Mouse (Mus musculus): ENCODE measurements around the gene Gm17349. TPM values are rescaled to one million over a fixed set of nuclear protein-coding genes. Genes with fewer than 3 reads are reported as not detected.

Gene Gm17349
- polyA plus RNA-seq, 1 experiment: 1.0 TPM

- peak in 1 of 2 experiments; percentile 65 for DNase-seq (ENCODE audit: low read depth in 1 of 2, low spot score in 2 of 2)
- Histone ChIP-seq H3K27ac (ENCODE audit: insufficient read depth, low read length) (no peak overlapping the region), H3K4me1 (ENCODE audit: control insufficient read depth, insufficient read depth, insufficient read length) (no peaks in the 10 kb centered on the region), H3K4me3 (ENCODE audit: extremely low read depth, insufficient read depth, insufficient read length) (no peak overlapping the region), H3K36me3 (ENCODE audit: control insufficient read depth, insufficient read depth, low read length) (peaks cover 19% of the 10 kb centered on the region), H3K27me3 (ENCODE audit: control insufficient read depth, insufficient read depth, low read length) (no peaks in the 10 kb centered on the region)
- 68% methylated on average over 7 of the region's 7 CpGs for WGBS
- peak; percentile 78; the same call in 1 of the 2 replicates for TF ChIP-seq CTCF (IDR thresholded peaks at IDR 0.05; ENCODE audit: extremely low read depth, insufficient read depth, insufficient read length, insufficient replicate concordance)
- TF ChIP-seq POLR2A (IDR thresholded peaks at IDR 0.05; ENCODE audit: low read depth, low read length): no peak
These were observed 9.6 kb upstream of the Gm17349 start for GRCm38 (mm10) chr15:99714858-99715257.

GRCm38 (mm10) chr15:99714206-99714605 lies 8.9 kb upstream of the Gm17349 start:
- no peak for DNase-seq (ENCODE audit: low read depth in 1 of 2, low spot score in 2 of 2)
- TF ChIP-seq POLR2A (IDR thresholded peaks at IDR 0.05; ENCODE audit: low read depth, low read length): no peak
- no peak for TF ChIP-seq CTCF (IDR thresholded peaks at IDR 0.05; ENCODE audit: extremely low read depth, insufficient read depth, insufficient read length, insufficient replicate concordance)
- Histone ChIP-seq H3K4me3 (ENCODE audit: extremely low read depth, insufficient read depth, insufficient read length) (no peak overlapping the region), H3K27ac (ENCODE audit: insufficient read depth, low read length) (no peak overlapping the region), H3K36me3 (ENCODE audit: control insufficient read depth, insufficient read depth, low read length) (peaks cover 23% of the 10 kb centered on the region), H3K4me1 (ENCODE audit: control insufficient read depth, insufficient read depth, insufficient read length) (no peaks in the 10 kb centered on the region), H3K27me3 (ENCODE audit: control insufficient read depth, insufficient read depth, low read length) (no peaks in the 10 kb centered on the region)
- 66% methylated on average over 4 of the region's 4 CpGs for WGBS

GRCm38 (mm10) chr15:99713569-99713968 lies 8.3 kb upstream of the Gm17349 start:
- Histone ChIP-seq H3K27me3 (ENCODE audit: control insufficient read depth, insufficient read depth, low read length) (no peaks in the 10 kb centered on the region), H3K36me3 (ENCODE audit: control insufficient read depth, insufficient read depth, low read length) (peaks cover 27% of the 10 kb centered on the region), H3K27ac (ENCODE audit: insufficient read depth, low read length) (no peak overlapping the region), H3K4me3 (ENCODE audit: extremely low read depth, insufficient read depth, insufficient read length) (no peak overlapping the region), H3K4me1 (ENCODE audit: control insufficient read depth, insufficient read depth, insufficient read length) (no peaks in the 10 kb centered on the region)
- 95% methylated on average over 3 of the region's 3 CpGs for WGBS
- DNase-seq (ENCODE audit: low read depth in 1 of 2, low spot score in 2 of 2): no peak
- TF ChIP-seq CTCF (IDR thresholded peaks at IDR 0.05; ENCODE audit: extremely low read depth, insufficient read depth, insufficient read length, insufficient replicate concordance): no peak
- TF ChIP-seq POLR2A (IDR thresholded peaks at IDR 0.05; ENCODE audit: low read depth, low read length): no peak

- no peak for TF ChIP-seq CTCF (IDR thresholded peaks at IDR 0.05; ENCODE audit: extremely low read depth, insufficient read depth, insufficient read length, insufficient replicate concordance)
- TF ChIP-seq POLR2A (IDR thresholded peaks at IDR 0.05; ENCODE audit: low read depth, low read length): no peak
- Histone ChIP-seq H3K4me3 (ENCODE audit: extremely low read depth, insufficient read depth, insufficient read length) (no peak overlapping the region), H3K4me1 (ENCODE audit: control insufficient read depth, insufficient read depth, insufficient read length) (no peaks in the 10 kb centered on the region), H3K27ac (ENCODE audit: insufficient read depth, low read length) (no peak overlapping the region), H3K36me3 (ENCODE audit: control insufficient read depth, insufficient read depth, low read length) (peaks cover 30% of the 10 kb centered on the region), H3K27me3 (ENCODE audit: control insufficient read depth, insufficient read depth, low read length) (no peaks in the 10 kb centered on the region)
- DNase-seq (ENCODE audit: low read depth in 1 of 2, low spot score in 2 of 2): no peak
- WGBS: 91% methylated on average over 13 of the region's 13 CpGs
These were observed 7.6 kb upstream of the Gm17349 start for GRCm38 (mm10) chr15:99712666-99713559.

GRCm38 (mm10) chr15:99711491-99711890 lies 6.2 kb upstream of the Gm17349 start:
- 84% methylated on average over 3 of the region's 3 CpGs for WGBS

GRCm38 (mm10) chr15:99710221-99711190 lies 5.2 kb upstream of the Gm17349 start:
- WGBS: 94% methylated on average over 10 of the region's 10 CpGs
- Histone ChIP-seq H3K27me3 (ENCODE audit: control insufficient read depth, insufficient read depth, low read length) (no peaks in the 10 kb centered on the region), H3K36me3 (ENCODE audit: control insufficient read depth, insufficient read depth, low read length) (peaks cover 44% of the 10 kb centered on the region), H3K4me1 (ENCODE audit: control insufficient read depth, insufficient read depth, insufficient read length) (no peaks in the 10 kb centered on the region), H3K27ac (ENCODE audit: insufficient read depth, low read length) (no peak overlapping the region), H3K4me3 (ENCODE audit: extremely low read depth, insufficient read depth, insufficient read length) (no peak overlapping the region)
- TF ChIP-seq CTCF (IDR thresholded peaks at IDR 0.05; ENCODE audit: extremely low read depth, insufficient read depth, insufficient read length, insufficient replicate concordance) (no peak), POLR2A (IDR thresholded peaks at IDR 0.05; ENCODE audit: low read depth, low read length) (no peak)
- no peak for DNase-seq (ENCODE audit: low read depth in 1 of 2, low spot score in 2 of 2)

More at GRCm38 (mm10) chr15:99711491-99711890, 6.2 kb upstream of the Gm17349 start:
- no peak overlapping the region for H3K4me3 ChIP-seq (ENCODE audit: extremely low read depth, insufficient read depth, insufficient read length)
- no peak for DNase-seq (ENCODE audit: low read depth in 1 of 2, low spot score in 2 of 2)
- H3K4me1 ChIP-seq (ENCODE audit: control insufficient read depth, insufficient read depth, insufficient read length): no peaks in the 10 kb centered on the region
- TF ChIP-seq POLR2A (IDR thresholded peaks at IDR 0.05; ENCODE audit: low read depth, low read length) (no peak), CTCF (IDR thresholded peaks at IDR 0.05; ENCODE audit: extremely low read depth, insufficient read depth, insufficient read length, insufficient replicate concordance) (no peak)
- H3K27me3 ChIP-seq (ENCODE audit: control insufficient read depth, insufficient read depth, low read length): no peaks in the 10 kb centered on the region
- H3K36me3 ChIP-seq (ENCODE audit: control insufficient read depth, insufficient read depth, low read length): peaks cover 39% of the 10 kb centered on the region
- H3K27ac ChIP-seq (ENCODE audit: insufficient read depth, low read length): no peak overlapping the region

Measured in spleen, adult 2 months (tissue).